Mouse (Mus musculus) midbrain, embryonic 12.5 days (tissue): ENCODE measurements at regions not wholly inside any gene's neighbourhood (a gene's known extent, or its start where the extent isn't known, plus 50 kb on each side); places are given as distances from the start of the nearest gene placed in this dataset.
A peak's percentile ranks its signal among the peaks of the same experiment; 100 is the strongest.

Experiments used
- ATAC-seq: fragments of 200-750 bp; cut with Nextera tagmentation; 2 replicates; pipeline ENCODE4 v1.8.0; 2017; ENCODE audit warnings: low read depth, moderate TSS enrichment, moderate library complexity; ENCODE audit not compliant: low FRiP score
- H3K27ac ChIP-seq: fragments of 300-500 bp; sonication (generic); replicated peaks from 2 replicates; pipeline ENCODE4 v1.5.1; 2016; ENCODE audit warnings: mild to moderate bottlenecking
- H3K27me3 ChIP-seq: fragments of 300-500 bp; sonication (generic); 2 replicates; pipeline ENCODE4 v1.6.1; 2016; ENCODE audit warnings: mild to moderate bottlenecking
- H3K36me3 ChIP-seq: fragments of 300-500 bp; sonication (generic); 2 replicates; pipeline ENCODE4 v1.6.1; 2016
- H3K4me1 ChIP-seq: fragments of 300-500 bp; sonication (generic); 2 replicates; pipeline ENCODE4 v1.6.1; 2016
- H3K4me2 ChIP-seq: fragments of 300-500 bp; sonication (generic); replicated peaks from 2 replicates; pipeline ENCODE4 v1.6.1; 2016; ENCODE audit warnings: mild to moderate bottlenecking, moderate library complexity
- H3K4me3 ChIP-seq: fragments of 300-500 bp; sonication (generic); 2 replicates; pipeline ENCODE4 v1.5.1; 2016; ENCODE audit warnings: mild to moderate bottlenecking
- H3K9ac ChIP-seq: fragments of 300-500 bp; sonication (generic); replicated peaks from 2 replicates; pipeline ENCODE4 v1.6.1; 2016; ENCODE audit warnings: mild to moderate bottlenecking, moderate library complexity
- H3K9me3 ChIP-seq: fragments of 300-500 bp; sonication (generic); 2 replicates; pipeline ENCODE4 v1.6.1; 2016; ENCODE audit warnings: mild to moderate bottlenecking
- WGBS: fragments of 180-500 bp; shearing (Covaris S2); methylation state at CpG from one replicate; pipeline ENCODE4 v1.1.7; 2016; 5-methylcytosine and 5-hydroxymethylcytosine counted together

DNA sequence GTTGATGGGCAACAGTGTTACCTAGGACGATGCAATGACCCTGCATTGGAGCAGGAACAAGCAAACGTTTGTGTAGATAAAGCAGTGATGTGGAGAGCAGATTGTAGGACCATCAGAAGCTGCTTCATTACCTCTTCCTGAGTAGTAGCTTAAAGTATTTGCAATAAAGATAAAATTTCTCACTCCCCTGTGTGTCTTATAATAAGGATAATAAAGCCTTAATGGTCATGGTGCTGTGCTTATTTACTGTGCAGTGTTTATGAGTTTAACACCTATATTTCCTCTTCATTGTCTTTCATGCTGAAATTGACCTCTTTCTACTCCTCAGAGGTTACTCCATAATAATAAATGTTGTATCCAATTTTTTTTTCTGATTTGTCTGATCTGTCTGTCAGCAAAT is 1146.3 kb upstream of the Cdh20 start:
- Histone ChIP-seq H3K27ac (no peak overlapping the region), H3K4me2 (no peak overlapping the region), H3K9ac (no peak overlapping the region), H3K9me3 (no peaks in the 10 kb centered on the region), H3K36me3 (no peaks in the 10 kb centered on the region), H3K27me3 (no peaks in the 10 kb centered on the region), H3K4me1 (no peaks in the 10 kb centered on the region), H3K4me3 (no peak overlapping the region)
- no peak for ATAC-seq
- 81% methylated on average over 2 of the region's 2 CpGs for WGBS

DNA sequence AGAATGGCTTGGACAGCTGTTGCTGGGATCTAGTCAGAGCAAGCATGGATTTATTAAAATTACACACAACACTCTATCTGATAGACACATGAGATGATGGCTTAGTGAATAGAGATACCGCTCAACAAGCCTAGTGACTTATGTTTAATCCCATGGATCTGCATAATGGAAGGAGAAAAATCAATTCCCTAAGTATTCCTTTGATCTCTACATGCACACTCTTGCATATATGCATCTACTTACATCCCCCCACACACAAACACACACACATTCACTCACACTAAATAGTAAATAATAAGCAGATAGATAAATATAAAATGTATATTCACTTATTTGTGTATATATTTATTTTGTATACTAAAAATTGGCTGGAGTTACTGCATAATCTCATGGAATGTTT is 1123.0 kb upstream of the Cdh20 start:
- Histone ChIP-seq H3K36me3 (no peaks in the 10 kb centered on the region), H3K4me3 (no peak overlapping the region), H3K9ac (no peak overlapping the region), H3K27me3 (no peaks in the 10 kb centered on the region), H3K4me1 (no peaks in the 10 kb centered on the region), H3K4me2 (no peak overlapping the region), H3K27ac (no peak overlapping the region), H3K9me3 (no peaks in the 10 kb centered on the region)
- WGBS = 62% methylated on average over 1 of the region's 1 CpGs
- peak; percentile 54; the same call in 1 of the 2 replicates for ATAC-seq
